Mouse (Mus musculus): ENCODE measurements around the gene Gm20449.
"Not testable (repeated sequence)": the region's sequence is repeated elsewhere in the genome, so short reads cannot be mapped to it uniquely, and the experiment has no call there.

Gene Gm20449

GRCm38 (mm10) chr7:41499389-41500049 is at the start of gene Gm20449, which contains the start of gene AW146154:
Gene Gm20449, minus strand, starts transcription at chr7:41499417.
Gene AW146154, minus strand, starts transcription at chr7:41499890.
- DNase-seq (ENCODE audit: low spot score): peak; percentile 90

DNA sequence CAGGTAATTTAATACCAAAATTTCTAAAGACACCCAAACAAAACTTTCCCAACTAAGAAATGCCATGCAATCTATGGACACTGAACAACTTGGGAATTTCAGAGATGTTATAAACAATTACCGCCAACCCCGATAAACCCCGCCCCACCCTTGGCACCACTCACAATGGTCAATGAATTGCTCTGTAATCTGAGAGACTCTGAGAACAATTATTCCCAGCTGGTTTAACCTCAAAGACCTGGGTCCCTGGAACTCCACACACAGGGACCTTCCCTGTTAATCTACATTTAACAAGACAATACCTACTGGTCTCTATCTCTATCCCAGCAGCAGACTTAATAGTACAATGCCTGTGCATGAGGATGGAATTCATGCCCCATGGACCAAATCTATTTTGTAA is 13.5 kb upstream of the Gm20449 start:
- no peak for DNase-seq (ENCODE audit: low spot score)

DNA sequence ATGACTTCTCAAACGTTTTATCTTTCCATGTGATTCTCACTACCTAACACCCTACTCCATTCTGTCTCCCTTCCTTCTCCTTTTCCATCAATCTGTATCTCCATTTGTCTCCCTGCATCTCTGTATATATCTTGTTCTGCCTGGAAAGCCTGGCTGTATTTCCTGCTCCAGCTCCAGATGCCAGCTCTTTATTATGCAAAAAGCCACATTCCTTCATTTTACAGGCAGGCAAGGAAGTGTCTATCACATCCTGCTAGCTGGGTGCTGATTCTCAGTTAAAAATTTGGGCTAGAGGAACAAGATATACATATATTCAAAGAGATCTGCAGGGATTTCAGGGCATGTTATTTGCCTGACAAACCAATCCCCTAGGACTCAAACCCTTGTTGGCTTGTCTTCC is 13.0 kb upstream of the Gm20449 start:
- no peak for DNase-seq (ENCODE audit: low spot score)

- no peak for DNase-seq (ENCODE audit: low spot score)
Measured at GRCm38 (mm10) chr7:41502402-41502801, 3.2 kb upstream of the Gm20449 start.

DNA sequence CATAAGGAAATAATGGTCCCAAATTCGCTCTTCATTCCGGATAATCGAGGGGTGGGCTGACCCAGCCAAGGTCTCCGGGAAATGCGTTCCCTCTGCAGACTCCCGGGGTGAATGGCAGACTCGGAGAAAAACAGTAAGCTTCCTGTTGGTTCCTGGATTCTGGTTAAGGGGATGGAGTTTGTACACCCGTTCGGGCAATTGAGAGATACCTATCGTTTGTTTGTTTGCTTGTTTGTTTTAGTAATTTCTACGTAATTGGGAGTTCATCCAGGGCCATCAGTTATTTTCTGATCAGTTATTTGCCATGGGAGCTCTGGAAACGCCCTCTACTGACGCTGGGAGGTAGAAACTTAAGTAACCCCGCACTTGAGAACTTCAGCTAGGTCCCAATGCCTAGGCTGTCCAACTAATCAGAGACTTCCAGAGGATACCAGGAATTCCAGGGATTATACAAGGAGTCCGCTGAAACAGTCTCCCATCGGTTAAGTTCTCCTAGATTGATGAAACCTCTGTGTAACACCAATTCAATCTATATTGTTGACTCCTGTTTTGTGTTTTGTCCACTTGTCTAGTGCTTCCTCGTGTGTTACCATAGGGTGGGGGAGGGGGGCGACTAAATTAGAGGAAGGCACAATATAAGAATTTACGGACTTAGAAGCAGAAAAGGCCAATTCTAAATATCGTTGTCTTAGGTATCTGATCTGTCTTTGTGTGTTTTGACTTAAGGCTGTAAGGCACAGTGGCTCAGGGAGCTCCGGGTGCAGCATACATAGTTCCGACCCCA is 1.1 kb upstream of the Gm20449 start:
- peak; percentile 63 for DNase-seq (ENCODE audit: low spot score)

DNA sequence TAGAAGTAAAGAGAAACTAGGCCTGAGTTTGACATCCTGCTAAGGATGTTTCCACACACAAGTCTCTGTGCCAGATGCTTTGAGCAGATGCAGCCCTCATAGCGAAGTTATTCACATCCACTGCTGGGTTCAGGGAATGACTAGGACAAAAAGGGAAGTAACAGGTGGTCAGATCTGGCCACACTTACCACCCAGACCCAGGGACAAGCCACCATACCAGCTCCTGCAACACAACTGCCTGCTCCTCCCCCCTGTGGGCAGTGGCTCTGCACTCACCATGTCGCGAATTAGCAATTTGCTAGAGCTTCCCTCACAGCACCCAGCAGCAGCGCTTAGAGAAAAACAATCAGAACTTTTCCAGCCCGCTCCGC is 214 bp downstream of the Gm20449 start:
- not testable (repeated sequence) for DNase-seq (ENCODE audit: low spot score)

GRCm38 (mm10) chr7:41498464-41498863 is 753 bp downstream of the Gm20449 start:
- not testable (repeated sequence) for DNase-seq (ENCODE audit: low spot score)

GRCm38 (mm10) chr7:41497871-41498270 is 1.3 kb downstream of the Gm20449 start:
- DNase-seq (ENCODE audit: low spot score): no peak

- DNase-seq (ENCODE audit: low spot score): no peak
Measured at GRCm38 (mm10) chr7:41451864-41452263, 47.4 kb downstream of the Gm20449 start.

GRCm38 (mm10) chr7:41448596-41448995 is 50.6 kb downstream of the Gm20449 start, which contains the start of gene Vmn2r57:
Gene Vmn2r57, minus strand, starts transcription at chr7:41448696.
- DNase-seq (ENCODE audit: low spot score): not testable (repeated sequence)

DNA sequence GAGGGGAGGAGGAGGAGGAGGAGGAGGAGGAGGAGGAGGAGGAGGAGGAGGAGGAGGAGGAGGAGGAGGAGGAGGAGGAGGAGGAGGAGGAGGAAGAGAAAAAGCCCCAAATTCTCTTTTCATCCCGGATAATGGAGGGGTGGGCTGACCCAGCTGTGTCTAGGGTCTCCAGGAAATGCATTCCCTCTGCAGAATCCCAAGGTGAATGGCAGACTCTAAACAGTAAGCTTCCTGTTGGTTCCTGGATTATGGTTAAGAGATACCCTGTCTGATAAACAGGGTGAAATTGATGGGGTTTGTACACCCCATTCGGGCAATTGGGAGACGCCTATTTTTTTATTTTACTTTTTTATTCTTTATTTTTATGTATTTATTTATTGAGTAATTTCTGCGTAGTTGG is 105.1 kb downstream of the Gm20449 start:
- DNase-seq (ENCODE audit: low spot score): peak; percentile 3

- peak; percentile 92 for DNase-seq (ENCODE audit: low spot score)
Measured at GRCm38 (mm10) chr7:41393048-41393971, 105.9 kb downstream of the Gm20449 start, which contains the start of gene AI987944. Gene AI987944, minus strand, starts transcription at chr7:41393379.
